Mouse (Mus musculus) ovary, postnatal 10 days (tissue): ENCODE results near the gene Snd1.

Experiments
- DNase-seq: peaks from one replicate; pipeline ENCODE4 v3.0.0; 2022; ENCODE audit warnings: low spot score

Gene Snd1

DNA sequence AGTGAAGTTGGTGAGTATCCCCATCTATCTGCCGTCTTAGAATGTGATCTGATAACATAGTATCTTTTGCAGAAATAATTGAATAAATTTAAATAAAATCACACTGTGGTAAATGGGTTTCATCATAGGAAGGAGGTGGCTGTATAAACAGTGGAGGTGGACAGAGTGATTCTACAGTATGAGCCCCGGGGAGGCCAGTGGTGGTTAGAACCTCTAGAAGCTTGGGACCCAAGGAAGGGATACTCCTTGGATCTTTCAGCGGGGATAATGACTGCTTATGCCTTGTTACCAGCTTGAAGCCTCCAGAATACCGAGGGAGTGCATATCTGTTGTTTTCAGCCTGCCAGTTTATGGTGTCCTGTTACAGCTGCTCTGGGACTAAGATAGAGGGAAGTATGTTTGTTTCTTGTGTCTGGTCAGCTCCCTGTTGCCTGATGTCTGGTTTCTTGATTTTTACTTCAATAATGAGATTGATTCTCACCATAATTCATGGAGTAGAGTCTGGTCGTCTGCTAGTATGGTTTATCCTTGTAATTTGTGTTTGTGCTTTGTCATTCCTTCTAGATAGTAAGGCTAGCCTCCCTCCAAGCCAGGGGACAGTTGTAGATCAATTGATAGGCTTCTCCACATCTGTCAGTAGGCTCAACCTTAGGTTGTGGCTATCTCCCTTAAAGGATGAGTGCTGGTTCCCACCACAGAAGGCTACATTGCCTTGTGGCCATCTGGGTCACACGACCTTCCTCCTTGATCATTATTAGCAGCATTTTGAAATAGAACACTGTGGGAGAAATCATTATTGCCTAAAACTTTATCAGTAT lies 160.8 kb downstream of the Snd1 start:
- no peak for DNase-seq

DNA sequence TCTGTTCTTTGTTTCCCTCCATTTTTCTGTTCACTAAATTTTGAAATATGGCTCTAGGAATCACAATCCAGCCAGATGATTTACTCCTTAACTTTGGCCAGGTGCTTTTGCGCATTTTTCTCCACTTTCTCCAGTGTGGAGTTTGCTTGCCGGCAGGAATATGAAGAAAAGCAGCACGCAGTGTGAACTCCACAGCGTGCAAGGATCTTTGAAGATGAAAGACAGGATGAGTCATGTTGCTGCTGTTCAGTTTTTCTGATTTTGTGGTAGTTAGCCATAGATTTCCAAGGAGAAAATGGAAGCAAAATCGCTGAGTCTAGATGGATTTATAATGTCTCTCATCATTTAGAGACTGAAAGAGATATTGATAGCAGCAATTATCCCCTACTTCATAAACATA lies 165.1 kb downstream of the Snd1 start:
- DNase-seq = no peak

DNA sequence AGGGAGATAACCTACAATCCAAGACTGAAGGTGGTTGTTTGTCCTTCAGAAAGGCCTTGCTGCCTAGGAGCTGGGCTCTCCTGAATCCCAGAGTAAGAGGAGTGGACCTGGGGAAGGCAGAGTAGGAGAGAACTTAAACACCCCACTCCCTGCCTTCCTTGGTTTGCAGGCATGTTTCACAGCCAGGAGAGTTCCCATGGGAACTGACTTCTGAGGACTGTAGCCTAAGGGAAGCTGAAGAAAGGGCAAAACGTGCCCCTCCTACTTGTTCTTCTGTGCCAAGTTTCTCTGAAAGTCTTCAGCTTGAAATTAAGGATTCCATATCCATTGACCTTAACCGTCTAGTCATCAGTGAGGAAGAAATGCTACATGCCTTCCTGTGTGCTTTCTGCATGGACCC lies 168.0 kb downstream of the Snd1 start:
- no peak for DNase-seq

DNA sequence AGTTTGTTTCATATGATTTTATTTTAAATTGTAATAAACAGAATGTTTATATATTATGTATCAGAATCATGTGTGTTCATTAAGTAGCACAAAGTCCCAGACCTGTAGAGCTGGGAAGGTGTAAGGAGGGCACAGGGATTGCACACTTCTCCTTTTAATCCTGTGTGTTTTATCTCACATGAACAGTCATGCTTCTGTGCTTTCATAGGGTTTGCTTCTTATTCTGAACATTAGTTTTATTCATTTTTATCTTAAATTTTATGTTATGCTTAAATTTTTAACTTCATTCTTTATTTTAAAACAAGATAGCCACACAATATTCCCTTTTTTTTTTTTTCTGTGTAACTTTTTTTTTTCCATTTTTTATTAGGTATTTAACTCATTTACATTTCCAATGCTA lies 170.3 kb downstream of the Snd1 start:
- DNase-seq = no peak

DNA sequence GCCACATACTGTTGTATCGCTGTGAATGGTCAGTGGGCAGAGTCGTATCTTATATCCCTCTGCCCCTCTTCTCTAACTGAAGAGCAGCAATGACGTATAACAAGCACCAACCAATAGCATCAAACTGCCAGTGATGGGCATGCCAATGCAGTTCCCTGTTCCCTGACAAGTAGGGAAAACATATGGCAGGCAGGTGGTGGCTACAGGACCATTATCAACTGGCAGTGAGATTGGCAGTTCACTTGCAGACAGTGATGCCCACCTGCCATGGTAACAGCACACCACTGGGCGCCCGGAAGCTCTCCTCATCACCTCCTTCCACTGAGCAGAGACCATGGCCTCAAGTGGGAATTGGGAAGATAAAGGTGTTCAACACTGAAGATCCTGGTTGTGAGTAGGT lies 181.6 kb downstream of the Snd1 start:
- DNase-seq = no peak

DNA sequence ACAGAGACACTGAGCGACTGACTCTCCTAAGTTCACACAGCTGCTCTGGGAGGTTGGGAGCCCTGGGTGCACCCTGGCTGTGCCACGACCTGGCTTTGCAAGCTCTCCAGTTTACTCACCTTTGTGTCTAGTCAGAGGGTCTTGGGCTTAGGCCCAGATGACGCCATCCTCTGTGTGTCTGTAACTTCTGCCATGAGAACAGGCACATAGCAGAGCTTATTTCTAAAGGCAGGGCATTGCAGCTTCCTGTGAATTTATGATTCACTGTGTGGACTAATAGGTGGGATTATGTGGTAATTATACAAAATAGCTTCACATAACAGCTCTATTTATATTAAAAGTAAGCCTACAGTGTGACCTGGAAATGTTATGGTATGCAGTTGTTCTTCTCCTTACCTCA lies 188.1 kb downstream of the Snd1 start:
- no peak for DNase-seq

DNA sequence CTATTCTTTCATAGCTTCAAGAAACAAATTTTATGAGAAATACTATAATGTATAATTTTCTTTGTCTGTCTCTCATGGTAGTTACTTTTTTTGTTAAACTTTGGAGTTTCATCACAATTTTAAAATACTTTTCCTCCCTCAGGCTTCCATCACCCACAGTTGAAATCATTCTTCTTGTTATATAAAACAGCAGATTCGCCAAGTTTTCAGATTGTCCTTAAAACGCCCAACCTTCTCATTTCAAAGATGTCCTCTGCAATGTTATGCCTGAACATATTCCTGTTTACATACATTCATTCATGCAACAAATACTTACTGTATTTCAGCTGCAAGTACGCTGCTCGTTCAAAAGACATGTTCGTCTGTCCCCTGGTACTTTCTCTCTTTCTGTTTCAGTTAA lies 188.7 kb downstream of the Snd1 start:
- DNase-seq = no peak

DNA sequence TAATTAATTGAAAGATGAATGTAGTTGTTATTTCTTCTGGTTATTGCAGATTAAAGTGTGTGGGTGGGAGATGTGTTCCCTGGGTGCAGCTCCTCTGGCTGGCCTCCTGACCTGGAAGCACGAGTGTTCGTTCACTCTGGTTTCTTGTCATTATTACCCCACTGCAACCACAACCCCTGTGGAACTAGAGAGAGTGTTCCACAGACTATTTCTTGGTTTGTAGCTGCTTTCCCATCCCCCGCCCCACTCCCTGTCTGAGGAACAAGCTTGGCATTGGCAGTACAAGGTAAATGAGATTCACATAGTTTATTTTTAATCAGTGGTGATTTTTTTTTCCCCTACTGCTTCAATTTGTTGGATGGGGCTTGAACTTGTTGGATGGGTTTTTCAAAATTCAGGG lies 189.8 kb downstream of the Snd1 start:
- no peak for DNase-seq

DNA sequence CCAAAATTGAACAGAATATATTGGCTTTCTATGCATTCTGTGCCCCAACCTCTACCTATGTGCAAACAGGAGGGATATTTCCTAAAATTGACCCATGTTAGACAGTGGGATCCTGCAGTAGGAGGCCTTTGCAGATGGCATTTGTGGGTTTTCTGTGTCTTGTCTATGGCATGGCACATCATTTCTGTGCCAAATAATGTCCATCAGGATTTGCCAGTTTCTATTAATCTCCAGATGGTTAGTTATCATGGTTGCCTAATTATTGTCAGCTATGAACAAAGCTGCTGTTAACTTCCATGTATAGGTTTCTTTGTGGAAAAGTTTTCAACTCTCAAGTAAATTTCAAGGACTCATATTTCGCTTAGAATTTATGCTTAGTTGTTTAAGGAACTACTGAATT lies 192.6 kb downstream of the Snd1 start:
- no peak for DNase-seq

DNA sequence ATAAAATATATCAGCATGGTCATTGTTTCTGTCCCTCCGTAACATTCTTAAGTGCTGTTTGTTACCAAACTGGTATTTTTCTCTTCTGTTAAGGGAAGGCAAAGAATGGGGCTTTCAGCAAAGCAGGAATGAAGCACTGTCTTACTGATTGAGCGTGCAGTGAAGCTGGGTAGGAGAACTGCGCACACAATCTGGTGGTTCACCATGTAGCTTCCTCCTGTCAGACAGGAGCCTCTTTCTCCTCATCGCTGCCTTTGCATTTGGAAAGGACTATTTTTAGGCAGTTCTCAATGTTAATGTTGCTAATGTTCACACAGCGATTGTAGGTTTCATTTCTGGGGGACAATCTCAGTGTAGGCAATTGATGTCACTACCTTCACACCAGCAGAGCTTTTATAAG lies 194.3 kb downstream of the Snd1 start:
- no peak for DNase-seq

DNA sequence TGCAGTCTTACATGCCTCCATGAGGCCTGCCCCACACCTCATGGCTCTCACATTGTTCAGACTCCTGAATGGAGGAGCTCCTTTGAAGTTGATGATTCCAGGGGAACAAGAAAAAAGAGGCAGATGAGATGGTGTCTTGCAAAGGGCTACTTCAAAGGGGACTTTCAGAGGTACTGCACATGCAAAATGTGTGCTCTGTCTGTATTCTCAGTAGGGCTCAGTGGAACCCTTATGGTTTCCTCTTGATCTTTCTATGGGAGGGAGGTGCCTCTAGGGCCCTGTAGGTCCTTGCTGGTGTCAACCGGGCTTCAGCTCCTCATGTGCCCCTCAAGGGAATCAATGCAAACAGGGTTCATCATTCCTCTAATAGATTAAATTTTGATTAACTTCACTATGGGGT lies 197.4 kb downstream of the Snd1 start:
- DNase-seq = no peak

DNA sequence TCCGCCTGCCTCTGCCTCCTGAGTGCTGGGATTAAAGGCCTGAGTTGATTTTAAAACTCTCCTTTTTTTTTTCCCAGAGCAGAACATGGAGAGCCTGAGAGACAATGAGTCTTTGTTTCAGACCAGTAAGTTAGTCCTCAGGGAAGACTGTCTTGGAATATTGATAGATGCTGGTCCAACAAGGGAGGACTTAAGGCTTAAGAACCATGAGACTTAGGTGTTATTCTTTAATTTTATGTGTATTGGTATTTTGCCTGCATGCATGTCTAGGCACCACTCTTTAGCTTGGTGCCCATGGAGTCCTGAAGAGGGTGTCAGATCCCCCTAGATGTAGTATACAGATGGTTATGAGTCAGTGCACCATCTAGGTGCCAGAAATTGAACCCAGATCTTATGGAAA lies 199.7 kb downstream of the Snd1 start:
- no peak for DNase-seq

DNA sequence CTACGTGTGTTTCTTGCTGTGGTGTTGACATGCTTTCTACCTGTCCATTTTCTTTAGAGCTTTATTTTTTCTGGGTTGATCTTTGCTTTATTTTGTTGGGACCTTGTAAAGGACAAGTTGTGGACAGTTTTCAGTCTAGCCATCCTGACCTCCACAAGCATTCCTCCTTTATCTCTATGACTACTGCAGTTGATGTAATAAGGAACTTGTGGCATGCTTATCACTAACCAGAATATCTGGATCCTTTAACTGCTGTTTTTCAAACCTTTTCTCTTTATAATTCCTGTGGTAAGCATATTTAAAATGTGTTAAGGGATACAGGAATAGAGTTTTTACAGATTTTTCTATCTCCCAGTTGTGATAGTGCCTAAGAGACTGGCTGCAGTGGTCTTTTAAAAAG lies 204.0 kb downstream of the Snd1 start:
- no peak for DNase-seq

DNA sequence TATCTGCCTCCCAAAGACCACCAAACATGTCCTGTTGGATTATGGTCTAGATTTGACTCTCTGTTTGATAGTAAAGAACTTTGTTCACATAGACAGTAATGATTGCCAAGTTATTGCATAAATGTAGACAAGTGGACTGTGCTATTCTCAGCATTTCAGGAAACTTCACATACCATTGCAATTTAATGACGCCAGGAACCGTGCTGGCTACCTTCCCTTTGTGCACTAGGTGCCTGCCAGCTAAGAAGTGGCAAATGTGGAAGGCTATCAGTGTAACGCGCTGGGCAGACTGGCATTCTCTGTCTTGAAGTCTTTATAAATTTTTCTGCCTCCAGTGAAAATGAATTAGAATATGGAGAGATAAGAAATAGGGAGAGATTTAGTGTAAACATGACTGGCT lies 205.6 kb downstream of the Snd1 start:
- no peak for DNase-seq

DNA sequence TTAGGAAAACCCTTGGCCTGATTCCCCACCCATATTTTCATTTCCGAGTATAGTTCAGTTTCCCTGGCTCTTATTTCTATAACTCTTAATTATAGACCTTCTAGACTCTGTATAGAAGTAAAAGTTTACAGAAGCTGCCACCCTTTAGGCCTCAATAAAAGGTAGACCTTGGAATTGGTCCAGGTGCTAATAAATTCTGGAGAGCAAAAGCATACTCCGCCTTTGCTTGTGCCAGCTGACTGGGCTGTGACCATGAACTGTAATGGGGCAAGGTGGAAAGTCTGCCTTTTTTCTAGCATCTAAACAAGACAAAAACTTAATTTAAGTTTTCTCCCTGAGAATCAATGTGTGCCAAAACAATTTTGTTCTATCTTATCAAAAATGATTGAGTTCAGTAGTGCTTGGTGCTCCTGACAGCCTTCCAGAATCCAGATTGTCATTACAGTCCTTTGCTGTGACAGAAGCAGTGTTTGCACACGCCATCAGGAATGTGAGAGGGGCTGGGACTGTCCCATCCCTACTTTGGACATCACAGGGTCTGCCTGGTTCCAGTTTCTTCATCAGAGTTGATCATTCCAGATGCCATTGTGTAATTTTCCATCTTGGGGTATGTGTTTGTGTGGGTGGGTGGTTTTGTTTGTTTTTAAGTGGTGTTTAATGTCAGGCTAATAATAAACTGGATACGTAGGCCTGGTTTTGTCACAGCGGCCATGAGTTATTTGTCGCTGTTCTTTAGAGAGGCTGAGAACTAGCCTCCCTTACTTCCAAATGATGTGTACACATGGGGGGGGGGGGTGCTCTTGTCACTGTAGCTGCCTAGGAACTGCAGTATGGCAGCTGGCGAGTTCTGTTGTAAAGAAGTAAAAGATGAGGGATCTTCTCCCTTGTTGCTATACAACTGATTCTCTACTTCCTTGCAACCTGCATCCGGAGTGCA lies 206.8 kb downstream of the Snd1 start:
- no peak for DNase-seq

DNA sequence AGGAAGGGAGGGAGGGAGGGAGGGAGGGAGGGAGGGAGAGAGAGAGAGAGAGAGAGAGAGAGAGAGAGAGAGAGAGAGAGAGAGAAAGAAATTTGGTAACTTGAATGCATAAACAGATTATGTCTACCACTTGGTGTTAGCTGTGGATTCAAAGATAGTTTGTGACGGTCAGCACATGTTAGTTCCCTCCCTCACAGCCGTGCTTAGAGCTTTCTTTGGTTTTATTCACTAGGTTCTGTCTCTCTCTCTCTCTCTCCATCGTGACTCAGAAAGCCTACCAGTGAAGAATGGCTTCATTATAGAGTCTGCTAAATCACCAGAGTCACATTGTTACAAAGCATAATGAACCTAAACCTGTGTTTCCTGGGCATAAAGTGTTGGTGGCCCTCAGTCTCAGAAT lies 210.1 kb downstream of the Snd1 start:
- no peak for DNase-seq

DNA sequence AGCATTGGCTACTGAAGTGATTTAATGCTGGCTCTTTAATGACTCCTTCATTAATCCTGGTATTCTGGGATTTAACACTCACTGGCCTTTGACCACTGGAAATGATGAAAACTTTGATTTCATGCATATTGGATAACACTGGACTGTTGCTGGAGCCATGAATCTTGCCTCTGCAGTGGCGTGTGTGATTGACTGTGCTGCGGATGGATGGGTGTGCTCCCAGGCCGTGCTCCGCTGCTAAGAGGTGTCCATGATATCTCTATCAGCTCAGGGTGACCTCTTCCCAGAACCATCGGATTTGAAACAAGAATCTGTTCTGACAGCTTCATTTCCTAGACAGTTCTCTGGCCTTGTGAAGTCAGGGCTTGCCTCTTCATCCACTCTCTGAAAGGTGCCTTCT lies 210.8 kb downstream of the Snd1 start:
- no peak for DNase-seq

DNA sequence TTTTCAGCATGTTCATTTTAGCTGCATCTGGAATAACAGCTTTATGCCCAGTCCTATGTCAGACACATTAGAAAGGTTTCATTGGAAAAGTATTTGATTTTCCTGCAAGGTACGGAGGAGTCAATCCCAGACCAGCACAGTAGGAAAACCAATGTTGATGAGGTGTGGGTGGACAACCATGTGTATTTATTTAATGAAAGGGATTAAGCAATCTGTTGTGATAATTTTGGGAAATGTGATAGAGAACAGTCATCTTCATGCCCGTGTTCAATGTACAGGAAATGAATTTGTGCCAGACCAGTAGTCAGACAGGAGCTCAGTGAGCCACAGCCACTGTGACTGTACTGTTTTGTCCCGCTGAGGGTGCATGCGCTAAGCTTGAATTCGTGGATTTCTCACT lies 212.8 kb downstream of the Snd1 start:
- no peak for DNase-seq

DNA sequence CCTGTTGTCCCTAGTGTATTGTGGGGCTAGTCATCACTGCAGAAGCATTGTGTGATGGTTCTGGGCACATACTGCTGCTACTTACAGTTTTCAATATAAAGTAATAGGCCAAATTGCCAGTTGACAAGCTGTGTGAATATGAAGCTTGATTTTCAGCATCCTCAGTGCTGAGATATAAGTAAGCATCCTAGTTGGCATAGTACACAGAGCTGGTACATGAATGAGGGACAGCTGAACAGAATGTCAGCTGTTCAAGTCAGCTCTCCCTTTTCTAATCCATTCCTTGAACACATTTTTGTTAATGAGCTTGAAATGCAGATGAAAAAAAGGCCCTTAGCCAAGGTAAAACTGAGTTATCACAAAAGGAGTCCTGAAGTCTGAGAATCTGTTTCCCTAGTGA lies 217.7 kb downstream of the Snd1 start:
- DNase-seq = no peak

DNA sequence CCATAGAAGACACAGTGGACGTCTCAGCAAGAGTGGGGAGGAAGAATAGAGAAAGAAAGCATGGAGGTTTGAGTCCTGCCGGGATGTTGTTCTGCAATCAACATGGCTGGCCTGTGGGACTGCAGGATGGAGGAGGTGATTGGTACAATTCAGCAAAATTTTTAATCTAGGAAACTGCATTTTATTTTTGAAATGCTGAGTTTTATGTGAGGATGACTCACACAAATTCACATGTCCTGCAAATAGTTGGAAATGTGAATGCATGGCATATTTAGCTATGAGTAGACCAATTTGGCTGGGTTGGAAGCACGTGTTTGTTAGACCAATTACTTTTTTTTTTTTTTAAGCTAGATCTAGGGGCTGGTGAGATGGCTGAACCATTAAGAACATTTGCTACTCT lies 222.3 kb downstream of the Snd1 start:
- no peak for DNase-seq

DNA sequence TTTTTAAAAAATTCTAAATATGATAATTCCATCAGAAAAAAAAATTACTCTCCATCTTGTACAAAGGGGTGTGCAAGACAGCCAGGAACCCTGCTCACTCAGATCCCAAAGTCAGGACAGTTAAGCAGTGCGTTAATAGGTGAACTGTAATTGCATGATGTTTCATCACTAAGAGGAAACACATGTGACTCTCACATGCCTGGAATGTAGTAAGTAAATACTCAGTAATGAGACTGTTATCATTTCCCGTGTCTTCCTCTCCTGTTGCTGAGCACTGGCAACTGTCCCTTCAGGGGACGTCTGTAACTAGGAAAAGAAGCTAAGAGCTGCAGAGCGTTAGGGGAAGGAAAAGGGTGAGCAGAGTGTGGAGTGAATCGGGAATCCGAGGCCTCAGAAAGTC lies 229.7 kb downstream of the Snd1 start:
- no peak for DNase-seq

DNA sequence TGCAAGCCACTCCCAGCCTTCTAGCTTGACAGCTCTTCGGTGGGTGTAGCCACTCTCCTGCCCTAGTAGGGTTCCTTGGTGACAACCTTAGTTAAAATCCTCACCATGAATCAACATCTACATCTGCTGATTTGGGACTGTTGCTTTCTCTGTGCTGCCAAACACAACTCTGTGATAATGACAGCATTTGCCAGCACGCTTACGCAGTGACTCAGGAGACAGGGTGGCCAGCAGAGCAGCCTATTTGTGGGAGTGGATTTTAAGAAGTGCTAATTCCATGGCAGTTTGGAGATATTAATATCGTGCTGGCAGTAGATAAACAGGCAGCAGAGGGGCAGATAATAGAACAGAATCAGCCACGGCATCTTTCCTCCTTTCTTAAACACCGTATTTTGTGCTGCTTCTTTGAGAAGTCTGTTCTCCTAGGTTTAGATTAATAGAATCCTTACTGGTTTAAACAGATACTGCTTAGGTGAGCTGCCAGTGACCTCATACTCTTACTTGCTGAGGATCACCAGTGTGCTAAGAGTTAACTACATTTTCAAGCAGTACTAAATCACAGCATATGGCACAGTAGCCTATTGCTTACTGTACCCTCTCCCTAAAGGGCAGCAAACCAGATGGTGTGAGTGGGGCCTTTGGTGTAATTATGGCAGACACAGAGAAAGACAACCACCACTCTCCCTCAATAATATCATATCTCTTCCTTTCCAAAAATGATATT lies 230.6 kb downstream of the Snd1 start:
- DNase-seq = no peak
